Comparison of ENCODE assay signal across 28 mouse cellular contexts in the genomic region with DNA sequence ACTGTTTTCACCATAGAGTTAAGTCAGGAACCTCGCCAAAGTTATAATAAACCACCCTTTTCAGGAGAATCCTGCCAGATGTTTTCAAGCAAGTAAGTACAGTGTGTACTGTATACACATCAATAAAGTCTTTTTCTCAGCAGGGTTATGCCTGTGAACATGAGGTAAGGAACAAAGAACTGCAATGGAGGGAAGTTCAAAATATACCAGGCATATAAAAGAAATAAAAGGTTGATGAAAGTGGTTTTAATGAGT. TPM values are rescaled to one million over a fixed set of nuclear protein-coding genes. Genes with fewer than 3 reads are reported as not detected.
"Had no signal": no experiment of that assay in that cellular context is flagged by ENCODE, and none has a peak within 500 bp of the region (broad histone marks: within the 10 kb centered on the region; RNA-seq: fewer than 3 reads in every experiment).

No protein-coding gene starts in this region.

- H3K4me2 ChIP-seq: heart, embryonic 12.5 days; hindbrain, embryonic 12.5 days; hindbrain, embryonic 14.5 days; intestine, embryonic 15.5 days; liver, embryonic 11.5 days; liver, embryonic 13.5 days had no signal

- ATAC-seq: hindbrain, embryonic 16.5 days; inflammation-experienced regulatory T-cells, adult 6 months; intestine, embryonic 15.5 days; intestine, postnatal 0 days had no signal

- H3K27ac ChIP-seq: gastrocnemius, adult 2 months; heart, embryonic 10.5 days; hindbrain, embryonic 10.5 days; hindbrain, embryonic 12.5 days; hindbrain, embryonic 14.5 days; intestine, embryonic 15.5 days; layer of hippocampus, adult 2 months; left cerebral cortex, adult 2 months; liver, embryonic 13.5 days had no signal

- H3K9me3 ChIP-seq: heart, embryonic 10.5 days; hindbrain, embryonic 10.5 days; hindbrain, embryonic 12.5 days; intestine, embryonic 15.5 days; liver, embryonic 13.5 days had no signal

- H3K27me3 ChIP-seq: heart, embryonic 12.5 days; hindbrain, embryonic 12.5 days; intestine, embryonic 15.5 days; liver, embryonic 13.5 days had no signal

- H3K4me1 ChIP-seq: heart, embryonic 10.5 days; heart, embryonic 12.5 days; hindbrain, embryonic 10.5 days; hindbrain, embryonic 12.5 days; intestine, embryonic 15.5 days; liver, embryonic 13.5 days had no signal

- H3K4me3 ChIP-seq: gastrocnemius, adult 2 months; heart, embryonic 10.5 days; heart, embryonic 12.5 days; hindbrain, embryonic 10.5 days; hindbrain, embryonic 12.5 days; intestine, embryonic 15.5 days; layer of hippocampus, adult 2 months; left cerebral cortex, adult 2 months; liver, embryonic 13.5 days had no signal

- DNase-seq: gastrocnemius, adult 2 months; gastrocnemius, postnatal 10 days; gastrocnemius, postnatal 25 days; heart, adult 18-20 months; heart, postnatal 10 days; heart, postnatal 4 days; kidney, adult 18-20 months; kidney, adult 8-10 months; kidney, postnatal 10 days; kidney, postnatal 25 days; kidney, postnatal 4 days; liver; liver, embryonic 13.5 days had no signal

- H3K36me3 ChIP-seq: heart, embryonic 10.5 days; heart, embryonic 12.5 days; hindbrain, embryonic 10.5 days; hindbrain, embryonic 12.5 days; intestine, embryonic 15.5 days; liver, embryonic 13.5 days had no signal

- H3K9ac ChIP-seq: heart, embryonic 12.5 days; hindbrain, embryonic 12.5 days; hindbrain, embryonic 14.5 days; intestine, embryonic 15.5 days; liver, embryonic 13.5 days had no signal

RNA-seq across cellular contexts. Expression of a gene that starts 31.8 kb away (rescaled TPM):
- polyA plus RNA-seq: frontal cortex, adult 2 months; heart, embryonic 10.5 days; heart, embryonic 12.5 days; heart, embryonic 14.5 days; hindbrain, embryonic 10.5 days; hindbrain, embryonic 12.5 days; hindbrain, embryonic 16.5 days; intestine, embryonic 15.5 days; intestine, postnatal 0 days; kidney, embryonic 16.5 days; liver, embryonic 11.5 days had no signal
